Mouse (Mus musculus) heart, postnatal 0 days (tissue): ENCODE measurements around the gene Gdpd3.

Source experiments
- CTCF ChIP-seq: IDR thresholded peaks from 2 replicates; pipeline ENCODE4 v1.5.1; 2016; ENCODE audit warnings: antibody characterized with exemption, control low read depth, low read depth
- EP300 ChIP-seq: IDR thresholded peaks from 2 replicates; pipeline ENCODE4 v1.6.1; 2016; ENCODE audit warnings: antibody characterized with exemption, low read depth

GRCm38 (mm10) chr7:126808703-126809455, 42.7 kb downstream of the Gdpd3 start:
- TF ChIP-seq CTCF (no peak), EP300 (no peak)
